Mouse (Mus musculus) forebrain, embryonic 13.5 days (tissue): Measurements from ENCODE around the gene Msl2. TPM values are rescaled to one million over a fixed set of nuclear protein-coding genes. Genes with fewer than 3 reads are reported as not detected.

Experiments
- ATAC-seq: fragments of 200-750 bp; cut with Nextera tagmentation; 2 replicates; pipeline ENCODE4 v1.8.0; 2017
- H3K27ac ChIP-seq: fragments of 300-500 bp; sonication (generic); 2 replicates; pipeline ENCODE4 v1.5.1; 2015; ENCODE audit warnings: inconsistent platforms, mild to moderate bottlenecking, moderate library complexity
- H3K27me3 ChIP-seq: fragments of 300-500 bp; sonication (generic); 2 replicates; pipeline ENCODE4 v1.6.1; 2015; ENCODE audit warnings: mild to moderate bottlenecking, inconsistent platforms
- H3K36me3 ChIP-seq: fragments of 300-500 bp; sonication (generic); 2 replicates; pipeline ENCODE4 v1.6.1; 2015; ENCODE audit warnings: mild to moderate bottlenecking, inconsistent platforms; ENCODE audit not compliant: poor library complexity, severe bottlenecking
- H3K4me1 ChIP-seq: fragments of 300-500 bp; sonication (generic); 2 replicates; pipeline ENCODE4 v1.6.1; 2015; ENCODE audit warnings: inconsistent platforms
- H3K4me2 ChIP-seq: fragments of 300-500 bp; sonication (generic); 2 replicates; pipeline ENCODE4 v1.6.1; 2015; ENCODE audit warnings: inconsistent platforms, mild to moderate bottlenecking, moderate library complexity
- H3K4me3 ChIP-seq: fragments of 300-500 bp; sonication (generic); 2 replicates; pipeline ENCODE4 v1.5.1; 2015; ENCODE audit warnings: mild to moderate bottlenecking, inconsistent platforms
- H3K9ac ChIP-seq: fragments of 300-500 bp; sonication (generic); 2 replicates; pipeline ENCODE4 v1.6.1; 2015; ENCODE audit warnings: mild to moderate bottlenecking, inconsistent platforms
- H3K9me3 ChIP-seq: fragments of 300-500 bp; sonication (generic); replicated peaks from 2 replicates; pipeline ENCODE4 v1.6.1; 2016; ENCODE audit warnings: inconsistent platforms
- WGBS: fragments of 180-500 bp; shearing (Covaris S2); methylation state at CpG from one replicate; pipeline ENCODE4 v1.1.7; 2015; 5-methylcytosine and 5-hydroxymethylcytosine counted together
- polyA plus RNA-seq: library from polyadenylated mRNA; unstranded; fragments of >200 nt; fragmentation: Nextera tagmentation; extraction: Ambion mirVana; gene quantifications from 2 replicates; pipeline ENCODE4 v1.2.1, GENCODE M21; 2015

Gene Msl2
- polyA plus RNA-seq, 1 experiment from 2014 or later, result 5.7 TPM

DNA sequence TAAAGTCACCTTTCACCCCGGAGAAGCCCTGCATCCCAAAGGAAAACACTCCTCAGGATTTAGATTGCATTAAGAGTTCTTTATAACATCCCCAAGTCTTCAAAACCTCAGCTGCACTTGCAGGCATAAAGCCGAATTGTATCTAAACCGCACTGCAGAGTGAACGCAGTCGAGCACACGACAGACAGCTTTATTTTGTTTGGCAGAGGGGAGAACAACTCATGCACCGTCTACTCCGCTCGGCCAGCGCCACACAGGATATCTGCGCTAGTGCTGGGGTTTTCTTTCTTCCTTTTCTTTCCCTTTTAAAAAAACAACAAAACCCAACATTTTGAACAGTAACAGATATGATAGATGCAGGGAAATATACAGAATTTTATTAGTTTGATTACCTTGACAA lies 31.0 kb downstream of the Msl2 start:
- no peak for ATAC-seq
- Histone ChIP-seq H3K4me2 (no peak overlapping the region), H3K4me3 (no peak overlapping the region), H3K27me3 (no peaks in the 10 kb centered on the region), H3K36me3 (peaks cover 40% of the 10 kb centered on the region), H3K9me3 (no peaks in the 10 kb centered on the region), H3K27ac (no peak overlapping the region), H3K4me1 (no peaks in the 10 kb centered on the region), H3K9ac (no peak overlapping the region)
- WGBS, result 88% methylated on average over 11 of the region's 11 CpGs

DNA sequence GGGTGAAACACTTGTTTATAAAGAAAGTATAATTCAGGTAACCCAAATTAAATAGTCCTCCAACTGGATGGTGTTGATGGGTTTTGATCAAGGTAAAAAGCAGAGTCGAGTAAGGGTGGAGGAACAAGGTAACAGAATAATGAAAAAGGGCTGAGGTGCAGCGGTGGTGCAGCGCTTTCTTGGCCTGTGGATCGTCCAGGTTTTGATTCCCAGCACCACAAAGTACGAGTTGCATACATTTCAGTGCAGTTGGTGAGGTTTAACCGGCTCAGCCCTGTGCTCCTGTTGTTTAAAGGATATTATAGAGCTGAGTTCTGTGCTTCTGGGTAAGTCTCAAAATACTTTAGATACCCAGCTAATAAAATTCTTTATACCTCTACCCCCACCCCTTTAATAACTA lies 31.8 kb downstream of the Msl2 start:
- Histone ChIP-seq H3K9ac (no peak overlapping the region), H3K27ac (no peak overlapping the region), H3K27me3 (no peaks in the 10 kb centered on the region), H3K9me3 (no peaks in the 10 kb centered on the region), H3K4me3 (no peak overlapping the region), H3K36me3 (peaks cover 36% of the 10 kb centered on the region), H3K4me2 (no peak overlapping the region), H3K4me1 (no peaks in the 10 kb centered on the region)
- ATAC-seq, result no peak
- WGBS, result 95% methylated on average over 6 of the region's 6 CpGs

DNA sequence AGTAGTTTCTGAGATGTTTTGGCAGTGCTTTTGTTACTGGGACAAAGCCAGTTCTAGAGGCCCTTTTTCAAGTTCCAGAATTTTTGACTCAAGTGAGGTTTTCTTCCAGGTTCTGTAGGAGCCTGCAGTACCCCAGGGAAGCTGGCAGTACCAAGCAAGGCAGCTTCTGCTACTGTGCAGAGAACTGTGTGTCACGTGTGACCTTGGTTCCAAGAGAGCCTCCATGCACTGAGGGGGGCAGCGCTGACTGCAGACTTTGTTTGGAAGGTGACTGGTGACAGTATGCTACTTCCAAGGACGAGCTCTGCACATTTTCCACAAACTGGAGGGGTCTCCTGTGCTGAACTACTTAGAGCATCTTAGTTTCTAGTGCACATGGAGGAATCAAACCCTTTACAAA lies 33.5 kb downstream of the Msl2 start:
- Histone ChIP-seq H3K9ac (no peak overlapping the region), H3K27ac (no peak overlapping the region), H3K4me2 (no peak overlapping the region), H3K4me1 (no peaks in the 10 kb centered on the region), H3K36me3 (peaks cover 25% of the 10 kb centered on the region), H3K9me3 (no peaks in the 10 kb centered on the region), H3K27me3 (no peaks in the 10 kb centered on the region), H3K4me3 (no peak overlapping the region)
- 78% methylated on average over 3 of the region's 3 CpGs for WGBS
- ATAC-seq, result no peak

DNA sequence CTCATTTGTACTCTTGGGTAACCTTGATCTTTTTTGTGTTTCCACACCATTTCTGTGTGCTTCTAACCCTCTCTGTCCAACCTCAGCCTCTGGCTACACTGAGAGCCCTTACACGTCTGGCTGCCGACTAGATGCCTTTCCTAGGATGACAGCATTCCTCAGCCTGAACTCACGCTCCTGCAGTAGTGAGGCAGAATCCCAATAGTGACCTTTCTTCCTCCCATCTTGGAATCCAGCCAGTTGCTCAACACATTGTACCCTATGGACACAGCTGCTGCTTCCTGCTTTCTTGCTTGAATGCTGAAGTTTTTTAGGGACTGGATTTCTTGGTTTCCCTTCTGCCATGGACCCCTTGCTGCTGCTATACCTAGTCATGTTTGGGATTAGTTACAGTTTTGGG lies 36.1 kb downstream of the Msl2 start:
- Histone ChIP-seq H3K4me2 (no peak overlapping the region), H3K9ac (no peak overlapping the region), H3K27me3 (no peaks in the 10 kb centered on the region), H3K27ac (no peak overlapping the region), H3K36me3 (peaks cover 22% of the 10 kb centered on the region), H3K9me3 (no peaks in the 10 kb centered on the region), H3K4me3 (no peak overlapping the region), H3K4me1 (no peaks in the 10 kb centered on the region)
- WGBS, result 57% methylated on average over 3 of the region's 3 CpGs
- ATAC-seq, result no peak

DNA sequence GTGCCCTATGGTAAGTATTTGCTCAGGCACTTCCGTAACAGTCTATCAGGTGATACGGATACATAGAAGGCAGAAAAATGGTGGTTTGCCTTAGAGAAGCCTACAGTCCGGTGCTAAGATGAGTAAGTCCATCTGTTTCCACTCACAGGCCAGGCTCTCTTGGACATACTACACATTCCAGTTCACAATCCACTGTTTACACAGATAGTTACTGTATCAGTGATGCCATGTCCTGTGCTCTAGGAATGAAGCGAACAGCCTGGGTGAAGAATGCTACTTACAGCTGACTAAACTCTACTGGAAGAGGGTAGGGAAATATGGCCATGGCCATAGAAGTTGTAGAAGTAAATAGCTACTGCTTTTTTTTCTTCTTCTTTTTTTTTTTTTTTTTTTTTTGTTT lies 39.4 kb downstream of the Msl2 start:
- H3K4me2 ChIP-seq, result no peak overlapping the region
- 93% methylated on average over 4 of the region's 4 CpGs for WGBS
- no peak overlapping the region for H3K4me3 ChIP-seq
- no peak for ATAC-seq
- H3K9ac ChIP-seq, result no peak overlapping the region
- H3K4me1 ChIP-seq, result no peaks in the 10 kb centered on the region
- H3K9me3 ChIP-seq, result no peaks in the 10 kb centered on the region
- peaks cover 9% of the 10 kb centered on the region for H3K36me3 ChIP-seq
- no peaks in the 10 kb centered on the region for H3K27me3 ChIP-seq
- H3K27ac ChIP-seq, result no peak overlapping the region

DNA sequence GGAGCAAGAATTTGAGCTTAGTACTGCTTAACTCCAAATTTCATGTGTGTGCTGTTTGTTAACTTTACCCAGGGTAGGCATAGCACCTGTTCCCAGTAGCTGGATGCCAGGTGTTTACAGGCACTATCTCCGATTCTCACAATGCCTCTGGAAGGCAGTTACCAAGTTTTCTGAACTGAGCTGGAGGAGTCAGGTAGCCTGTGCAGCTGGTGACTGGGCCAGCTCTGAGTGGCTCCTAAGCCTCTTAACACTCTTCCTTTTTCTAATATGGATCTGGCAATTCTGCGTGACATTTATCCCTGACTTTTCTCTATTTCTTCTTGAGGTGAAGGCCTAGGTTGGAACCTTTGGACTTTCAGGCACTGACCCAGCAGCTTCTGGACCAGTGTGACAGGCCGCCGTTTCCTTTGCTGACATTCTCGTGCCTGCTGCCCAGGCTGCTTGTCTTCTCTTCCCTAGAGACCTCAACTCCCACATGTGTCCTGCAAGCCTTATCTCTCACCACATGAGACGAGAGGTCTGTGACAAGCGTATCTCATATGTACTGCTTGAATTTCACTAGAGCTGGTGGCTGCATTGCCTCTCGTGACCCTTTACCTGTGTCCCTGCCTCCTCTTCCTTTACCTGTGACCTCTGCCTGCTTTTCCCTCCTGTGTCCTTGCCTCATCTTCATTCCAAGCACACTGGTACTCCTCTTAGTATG lies 40.4 kb downstream of the Msl2 start:
- Histone ChIP-seq H3K9ac (no peak overlapping the region), H3K4me3 (no peak overlapping the region), H3K27ac (no peak overlapping the region), H3K36me3 (peaks cover 9% of the 10 kb centered on the region), H3K4me2 (no peak overlapping the region), H3K4me1 (no peaks in the 10 kb centered on the region), H3K9me3 (no peaks in the 10 kb centered on the region), H3K27me3 (no peaks in the 10 kb centered on the region)
- ATAC-seq, result no peak
- 92% methylated on average over 8 of the region's 8 CpGs for WGBS

DNA sequence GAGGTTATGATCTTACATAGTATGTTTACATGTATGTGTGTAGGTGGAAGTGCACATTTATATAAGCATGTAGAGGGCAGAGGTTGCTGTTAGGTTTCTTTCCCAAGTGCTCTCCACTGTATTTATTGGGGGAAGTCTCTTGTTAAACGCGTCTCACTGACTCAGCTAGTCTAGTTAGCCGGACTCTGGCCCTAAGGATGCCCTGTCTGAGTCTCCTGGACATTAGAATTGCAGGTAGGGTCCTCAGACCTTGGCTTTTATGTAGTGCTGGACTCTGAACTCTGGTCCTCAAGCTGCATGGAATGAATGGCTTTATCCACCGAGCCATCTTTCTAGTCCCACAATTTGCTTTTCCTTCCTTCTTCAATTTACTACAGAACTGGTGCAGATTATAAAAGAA lies 69.7 kb downstream of the Msl2 start:
- Histone ChIP-seq H3K4me2 (no peak overlapping the region), H3K27me3 (no peaks in the 10 kb centered on the region), H3K27ac (no peak overlapping the region), H3K36me3 (peaks cover 24% of the 10 kb centered on the region), H3K4me3 (no peak overlapping the region), H3K9ac (no peak overlapping the region), H3K4me1 (no peaks in the 10 kb centered on the region), H3K9me3 (no peaks in the 10 kb centered on the region)
- ATAC-seq, result no peak
- 96% methylated on average over 4 of the region's 4 CpGs for WGBS

DNA sequence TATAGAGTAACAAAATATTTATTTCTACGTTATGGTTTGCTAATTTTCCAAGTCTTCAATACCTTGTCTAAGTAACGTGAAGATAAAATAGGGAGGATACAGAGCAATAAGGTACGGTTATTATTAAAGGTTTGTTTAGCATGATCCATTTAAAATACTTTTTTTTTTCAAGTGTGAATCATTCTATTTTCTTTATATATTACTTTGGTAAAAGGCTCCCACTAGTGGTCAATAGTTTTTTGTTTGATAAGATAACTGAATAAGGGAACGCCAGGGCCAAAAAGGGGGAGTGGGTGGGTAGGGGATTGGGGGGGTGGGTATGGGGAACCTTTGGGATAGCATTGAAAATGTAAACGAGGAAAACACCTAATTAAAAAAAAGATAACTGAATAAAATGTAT lies 79.0 kb downstream of the Msl2 start:
- no peaks in the 10 kb centered on the region for H3K9me3 ChIP-seq
- no peak for ATAC-seq

More for the DNA sequence above, 79.0 kb downstream of the Msl2 start:
- Histone ChIP-seq H3K4me2 (no peak overlapping the region), H3K4me1 (no peaks in the 10 kb centered on the region), H3K4me3 (no peak overlapping the region), H3K27ac (no peak overlapping the region), H3K27me3 (no peaks in the 10 kb centered on the region), H3K36me3 (peaks cover 5% of the 10 kb centered on the region; the same call in 1 of the 2 replicates), H3K9ac (no peak overlapping the region)
- 78% methylated on average over 5 of the region's 5 CpGs for WGBS

Other genes starting within 250 kb of the Msl2 start
- 18.8 and 20.7 TPM in 2 replicates for gene Pccb, start 39.2 kb upstream of the Msl2 start, polyA plus RNA-seq
- gene Ppp2r3a, start 177.7 kb downstream of the Msl2 start, polyA plus RNA-seq, result 15.9 and 17.3 TPM in 2 replicates